Mouse (Mus musculus) retina, postnatal 7 days (tissue): ENCODE measurements at regions not wholly inside any gene's neighbourhood (a gene's known extent, or its start where the extent isn't known, plus 50 kb on each side); places are given as distances from the start of the nearest gene placed in this dataset.

Source experiments
- DNase-seq: peaks from one replicate; pipeline ENCODE4 v3.0.0-alpha.2; 2012; ENCODE audit warnings: low read depth, low spot score

- no peak for DNase-seq
These were observed 60.4 kb upstream of the Serpine2 start for GRCm38 (mm10) chr1:79921333-79921732.

GRCm38 (mm10) chr1:79917426-79918150 lies 56.6 kb upstream of the Serpine2 start:
- no peak for DNase-seq
